ENCODE assay signal across 38 mouse cellular contexts in genomic region chr6:132761831-132762230, GRCm38 (mm10). TPM values are rescaled to one million over a fixed set of nuclear protein-coding genes. Genes with fewer than 3 reads are reported as not detected.
"Had no signal": no experiment of that assay in that cellular context is flagged by ENCODE, and none has a peak within 500 bp of the region (broad histone marks: within the 10 kb centered on the region; RNA-seq: fewer than 3 reads in every experiment).

Gene Tas2r102 (plus strand): TSS chr6:132762131.

- H3K9ac ChIP-seq: limb, embryonic 12.5 days; limb, embryonic 13.5 days; limb, embryonic 15.5 days; liver, embryonic 12.5 days; liver, embryonic 13.5 days; liver, embryonic 14.5 days; liver, embryonic 15.5 days; liver, postnatal 0 days; lung, embryonic 14.5 days; lung, embryonic 15.5 days; midbrain, embryonic 12.5 days; midbrain, embryonic 15.5 days; neural tube, embryonic 12.5 days had no signal

- H3K27me3 ChIP-seq: limb, embryonic 12.5 days; limb, embryonic 13.5 days; limb, embryonic 15.5 days; liver, embryonic 12.5 days; liver, embryonic 13.5 days; liver, embryonic 15.5 days; lung, embryonic 15.5 days; megakaryocyte, embryonic 14.5 days; midbrain, embryonic 12.5 days; midbrain, embryonic 15.5 days; neural tube, embryonic 12.5 days had no signal

- DNase-seq: left cerebral cortex, postnatal 4 days; liver; liver, embryonic 13.5 days; liver, postnatal 0 days; lung, adult 18-20 months; lung, adult 2 months; lung, embryonic 14.5 days; lung, postnatal 10 days; lung, postnatal 14 days; lung, postnatal 36 days; lung, postnatal 4 days; midbrain, embryonic 14.5 days had no signal

- H3K4me2 ChIP-seq: limb, embryonic 12.5 days; limb, embryonic 13.5 days; limb, embryonic 15.5 days; liver, embryonic 11.5 days; liver, embryonic 12.5 days; liver, embryonic 13.5 days; liver, embryonic 15.5 days; lung, embryonic 14.5 days; lung, embryonic 15.5 days; midbrain, embryonic 12.5 days; midbrain, embryonic 15.5 days; neural tube, embryonic 12.5 days had no signal

- H3K27ac ChIP-seq: left cerebral cortex, adult 2 months; limb, embryonic 10.5 days; limb, embryonic 12.5 days; limb, embryonic 13.5 days; limb, embryonic 15.5 days; liver, embryonic 12.5 days; liver, embryonic 13.5 days; liver, embryonic 14.5 days; liver, embryonic 15.5 days; lung, embryonic 15.5 days; macrophage; midbrain, embryonic 10.5 days; midbrain, embryonic 12.5 days; midbrain, embryonic 15.5 days; neural tube, embryonic 12.5 days had no signal

- H3K36me3 ChIP-seq: limb, embryonic 10.5 days; limb, embryonic 12.5 days; limb, embryonic 13.5 days; limb, embryonic 15.5 days; liver, embryonic 12.5 days; liver, embryonic 13.5 days; liver, embryonic 15.5 days; lung, embryonic 15.5 days; midbrain, embryonic 10.5 days; midbrain, embryonic 12.5 days; midbrain, embryonic 15.5 days; neural tube, embryonic 12.5 days had no signal

- H3K4me3 ChIP-seq: left cerebral cortex, adult 2 months; limb, embryonic 10.5 days; limb, embryonic 12.5 days; limb, embryonic 13.5 days; limb, embryonic 15.5 days; liver, embryonic 12.5 days; liver, embryonic 13.5 days; liver, embryonic 15.5 days; lung, embryonic 15.5 days; megakaryocyte, embryonic 14.5 days; midbrain, embryonic 10.5 days; midbrain, embryonic 12.5 days; midbrain, embryonic 15.5 days; myocyte; neural tube, embryonic 12.5 days had no signal

- ATAC-seq: liver, embryonic 12.5 days; liver, postnatal 0 days; lung, postnatal 0 days; midbrain, embryonic 15.5 days; midbrain, embryonic 16.5 days had no signal

- H3K9me3 ChIP-seq: limb, embryonic 10.5 days; limb, embryonic 12.5 days; limb, embryonic 13.5 days; limb, embryonic 15.5 days; liver, embryonic 12.5 days; liver, embryonic 13.5 days; liver, embryonic 15.5 days; lung, embryonic 15.5 days; midbrain, embryonic 10.5 days; midbrain, embryonic 12.5 days; midbrain, embryonic 15.5 days; neural tube, embryonic 12.5 days had no signal

- H3K4me1 ChIP-seq: limb, embryonic 10.5 days; limb, embryonic 12.5 days; limb, embryonic 13.5 days; limb, embryonic 15.5 days; liver, embryonic 12.5 days; liver, embryonic 13.5 days; liver, embryonic 15.5 days; lung, embryonic 15.5 days; megakaryocyte, embryonic 14.5 days; midbrain, embryonic 10.5 days; midbrain, embryonic 12.5 days; midbrain, embryonic 15.5 days; neural tube, embryonic 12.5 days had no signal

RNA-seq across cellular contexts. Expression of gene Tas2r102, which starts in this region (rescaled TPM):
- polyA plus RNA-seq: limb, embryonic 10.5 days; limb, embryonic 11.5 days; limb, embryonic 12.5 days; limb, embryonic 13.5 days; limb, embryonic 14.5 days; limb, embryonic 15.5 days; liver, adult 2 months; liver, embryonic 11.5 days; liver, embryonic 12.5 days; liver, embryonic 13.5 days; liver, embryonic 14.5 days; liver, embryonic 15.5 days; liver, embryonic 16.5 days; liver, postnatal 0 days; lung, adult 2 months; lung, embryonic 14.5 days; lung, embryonic 15.5 days; lung, embryonic 16.5 days; lung, postnatal 0 days; macrophage; midbrain, embryonic 10.5 days; midbrain, embryonic 12.5 days; midbrain, embryonic 14.5 days; midbrain, embryonic 15.5 days; midbrain, embryonic 16.5 days; midbrain, postnatal 0 days; myocyte; neural tube, embryonic 11.5 days; neural tube, embryonic 12.5 days had no signal
